Mouse (Mus musculus) heart, postnatal 0 days (tissue): ENCODE data around the gene Misp.

Source experiments
- CTCF ChIP-seq: IDR thresholded peaks from 2 replicates; pipeline ENCODE4 v1.5.1; 2016; ENCODE audit warnings: antibody characterized with exemption, control low read depth, low read depth
- EP300 ChIP-seq: IDR thresholded peaks from 2 replicates; pipeline ENCODE4 v1.6.1; 2016; ENCODE audit warnings: antibody characterized with exemption, low read depth

DNA sequence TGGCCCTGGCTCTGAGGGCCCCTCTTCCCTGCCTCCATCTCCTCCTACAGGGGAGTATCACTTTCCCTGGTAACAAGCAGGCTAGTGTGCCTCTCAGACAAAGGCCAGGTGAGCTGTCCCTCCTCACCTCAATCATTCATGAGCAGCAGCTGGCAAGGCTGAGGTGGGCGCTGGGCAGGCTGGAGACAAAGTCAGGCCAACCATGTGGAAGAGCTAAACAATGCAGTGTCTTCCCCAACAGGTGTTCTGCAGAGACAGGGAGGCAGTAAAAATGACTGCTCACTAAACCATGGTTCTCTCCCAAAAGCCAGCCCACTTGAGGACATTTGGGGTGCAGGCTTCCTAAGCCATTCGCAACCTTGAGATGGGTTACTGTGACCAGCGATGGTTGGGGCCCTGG lies 30.9 kb downstream of the Misp start:
- no peak for TF ChIP-seq CTCF
- no peak for TF ChIP-seq EP300
